Comparison of ENCODE assay signal across 17 mouse cellular contexts in the genomic region with DNA sequence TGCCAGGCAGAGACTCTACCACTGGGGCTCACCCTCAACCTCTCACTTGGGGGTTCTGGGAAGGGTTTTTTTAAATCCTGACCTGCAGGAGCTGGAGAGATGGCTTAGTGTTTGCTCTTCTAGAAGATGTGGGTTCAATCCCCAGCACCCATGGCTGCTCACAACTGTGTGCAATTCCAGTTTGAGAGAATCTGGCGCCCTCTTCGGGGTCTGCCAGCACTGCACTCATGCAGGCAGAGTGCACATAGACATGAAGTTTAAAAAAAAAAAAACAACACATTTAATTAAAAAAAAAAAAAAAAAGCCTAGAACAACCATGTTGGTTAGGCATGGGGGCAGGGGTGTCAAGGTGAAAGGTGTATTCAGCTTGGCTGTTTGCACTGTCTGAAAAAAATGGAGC. TPM values are rescaled to one million over a fixed set of nuclear protein-coding genes. Genes with fewer than 3 reads are reported as not detected.
DNase-seq lines count a peak whose midpoint lies in the region; ATAC-seq and TF ChIP-seq lines count a peak whose summit lies in the region.
"Had no signal": no experiment of that assay in that cellular context is flagged by ENCODE, and none has a peak within 500 bp of the region (broad histone marks: within the 10 kb centered on the region; RNA-seq: fewer than 3 reads in every experiment).

No protein-coding gene starts in this region.

- DNase-seq in hindbrain, postnatal 0 days (ENCODE audit: low spot score), result peak; percentile 25
- DNase-seq in hindbrain, embryonic 10.5 days (ENCODE audit: low spot score), result no peak
- peak; percentile 37 for DNase-seq in lung, postnatal 10 days
- no peak for DNase-seq in lung, postnatal 36 days
- peak; percentile 57 for DNase-seq in adipocyte (ENCODE audit: low spot score)
- no peak for DNase-seq in urinary bladder, postnatal 36 days (ENCODE audit: low spot score in 2 of 2)
- DNase-seq in right cerebral cortex, postnatal 10 days (ENCODE audit: low spot score in 2 of 2), result no peak
- DNase-seq: cerebellum, adult 2 months; gastrocnemius, postnatal 14 days; heart, postnatal 4 days; right cerebral cortex, postnatal 25 days; thymus, adult 2 months had no signal

- 93% methylated on average over 2 of the region's 2 CpGs for WGBS in hindbrain, postnatal 0 days
- 85% methylated on average over 2 of the region's 2 CpGs for WGBS in hindbrain, embryonic 10.5 days
- WGBS in macrophage (ENCODE audit: missing documents), result 94% methylated on average over 2 of the region's 2 CpGs

- no peak overlapping the region for H3K27ac ChIP-seq in hindbrain, postnatal 0 days
- no peak overlapping the region for H3K27ac ChIP-seq in hindbrain, embryonic 10.5 days
- H3K27ac ChIP-seq in macrophage, result 0 out of 2 replicates have a peak overlapping the region, but pooled peaks have one; percentile 76
- H3K27ac ChIP-seq: limb, embryonic 15.5 days; midbrain, embryonic 12.5 days had no signal

- peaks cover 4% of the 10 kb centered on the region; the same call in 1 of the 2 replicates for H3K4me1 ChIP-seq in hindbrain, postnatal 0 days (ENCODE audit: insufficient read depth, low read length)
- H3K4me1 ChIP-seq in hindbrain, embryonic 10.5 days (replicated peaks), result peaks cover 35% of the 10 kb centered on the region

- no peak overlapping the region for H3K4me2 ChIP-seq in hindbrain, postnatal 0 days (ENCODE audit: low read depth, low read length)
- H3K4me2 ChIP-seq: heart, embryonic 11.5 days; limb, embryonic 15.5 days; midbrain, embryonic 12.5 days had no signal

- peaks cover 34% of the 10 kb centered on the region for H3K36me3 ChIP-seq in hindbrain, postnatal 0 days (ENCODE audit: insufficient read depth, low read length)
- peaks cover 61% of the 10 kb centered on the region for H3K36me3 ChIP-seq in hindbrain, embryonic 10.5 days
- peaks cover 45% of the 10 kb centered on the region for H3K36me3 ChIP-seq in macrophage (ENCODE audit: inconsistent target)

- H3K4me3 ChIP-seq in hindbrain, postnatal 0 days (ENCODE audit: low read length), result no peak overlapping the region
- no peak overlapping the region for H3K4me3 ChIP-seq in hindbrain, embryonic 10.5 days
- no peak overlapping the region for H3K4me3 ChIP-seq in macrophage (ENCODE audit: inconsistent target)
- H3K4me3 ChIP-seq: limb, embryonic 15.5 days; midbrain, embryonic 12.5 days had no signal

- no peak overlapping the region for H3K9ac ChIP-seq in hindbrain, postnatal 0 days (replicated peaks; ENCODE audit: low read length)
- H3K9ac ChIP-seq: limb, embryonic 15.5 days; midbrain, embryonic 12.5 days had no signal

- H3K9me3 ChIP-seq in hindbrain, postnatal 0 days (ENCODE audit: low read length), result no peaks in the 10 kb centered on the region
- H3K9me3 ChIP-seq in hindbrain, embryonic 10.5 days, result no peaks in the 10 kb centered on the region
- H3K9me3 ChIP-seq: limb, embryonic 15.5 days; midbrain, embryonic 12.5 days had no signal

- no peak for ATAC-seq in hindbrain, postnatal 0 days
- ATAC-seq: forebrain, embryonic 16.5 days had no signal

- H3K79me2 ChIP-seq in macrophage (ENCODE audit: inconsistent target), result peaks cover 41% of the 10 kb centered on the region

- no peaks in the 10 kb centered on the region for H3K27me3 ChIP-seq in hindbrain, postnatal 0 days (ENCODE audit: insufficient read depth, low read length)
- H3K27me3 ChIP-seq in hindbrain, embryonic 10.5 days (ENCODE audit: insufficient read depth, poor library complexity, severe bottlenecking), result no peaks in the 10 kb centered on the region
- H3K27me3 ChIP-seq: limb, embryonic 15.5 days; midbrain, embryonic 12.5 days had no signal

- peak; percentile 24 for TF ChIP-seq CTCF in hindbrain, postnatal 0 days (IDR thresholded peaks at IDR 0.05; ENCODE audit: low read depth)

RNA-seq across cellular contexts. Expression of a gene that starts 2.6 kb away (rescaled TPM):
- 48.7 and 56.8 TPM in 2 replicates for total RNA-seq in hindbrain, postnatal 0 days (2014; rRNA removed)
- polyA plus RNA-seq in hindbrain, postnatal 0 days (2015; fragmentation: Nextera tagmentation; extraction: Ambion mirVana), result 53.8 and 56.6 TPM in 2 replicates
- polyA plus RNA-seq in hindbrain, embryonic 10.5 days (2016; fragmentation: Nextera tagmentation; extraction: Ambion mirVana), result 54.3 and 57.7 TPM in 2 replicates
- total RNA-seq in macrophage (2018; cell fraction: chromatin; rRNA removed), result 10 to 100 TPM in 24 of 26 experiments, 1 to 10 TPM in 2; 8.3 to 50.5 (median 27.0) TPM
- total RNA-seq in macrophage (2018; cell fraction: cytosol; rRNA removed), result 10 to 100 TPM; 46.2 to 87.2 (median 60.2) TPM
- total RNA-seq in macrophage (2018; cell fraction: nucleus; rRNA removed), result 10 to 100 TPM; 15.4 to 47.1 (median 25.6) TPM
- 50.0 to 80.3 TPM (median 65.4 TPM) in 3 replicates for polyA plus RNA-seq in macrophage (2018)

RNA-seq across cellular contexts. Expression of a gene that starts 2.8 kb away (rescaled TPM):
- 532 and 593 TPM in 2 replicates for total RNA-seq in hindbrain, postnatal 0 days (2014; rRNA removed)
- polyA plus RNA-seq in hindbrain, postnatal 0 days (2015; fragmentation: Nextera tagmentation; extraction: Ambion mirVana), result 343 and 360 TPM in 2 replicates
- 311 and 360 TPM in 2 replicates for polyA plus RNA-seq in hindbrain, embryonic 10.5 days (2016; fragmentation: Nextera tagmentation; extraction: Ambion mirVana)
- 100 to 1,000 TPM; 130 to 375 (median 241) TPM for total RNA-seq in macrophage (2018; cell fraction: chromatin; rRNA removed)
- 100 to 1,000 TPM; 162 to 236 (median 198) TPM for total RNA-seq in macrophage (2018; cell fraction: cytosol; rRNA removed)
- 100 to 1,000 TPM; 137 to 299 (median 210) TPM for total RNA-seq in macrophage (2018; cell fraction: nucleus; rRNA removed)
- 103 to 188 TPM (median 181 TPM) in 3 replicates for polyA plus RNA-seq in macrophage (2018)

RNA-seq across cellular contexts. Expression of a gene that starts 8.9 kb away (rescaled TPM):
- total RNA-seq in hindbrain, postnatal 0 days (2014; rRNA removed), result 15.6 and 16.7 TPM in 2 replicates
- polyA plus RNA-seq in hindbrain, postnatal 0 days (2015; fragmentation: Nextera tagmentation; extraction: Ambion mirVana), result 10.0 and 10.8 TPM in 2 replicates
- 20.5 and 22.4 TPM in 2 replicates for polyA plus RNA-seq in hindbrain, embryonic 10.5 days (2016; fragmentation: Nextera tagmentation; extraction: Ambion mirVana)
- 10 to 100 TPM in 25 of 26 experiments, 1 to 10 TPM in 1; 10.0 to 82.2 (median 37.5) TPM for total RNA-seq in macrophage (2018; cell fraction: chromatin; rRNA removed)
- 10 to 100 TPM in 24 of 26 experiments, 1 to 10 TPM in 2; 8.3 to 29.0 (median 18.3) TPM for total RNA-seq in macrophage (2018; cell fraction: cytosol; rRNA removed)
- total RNA-seq in macrophage (2018; cell fraction: nucleus; rRNA removed), result 10 to 100 TPM; 10.8 to 65.2 (median 25.1) TPM
- polyA plus RNA-seq in macrophage (2018), result 18.8 to 33.9 TPM (median 21.7 TPM) in 3 replicates

RNA-seq across cellular contexts. Expression of a gene that starts 19.7 kb away (rescaled TPM):
- total RNA-seq in hindbrain, postnatal 0 days (2014; rRNA removed), result 510 and 535 TPM in 2 replicates
- 717 and 784 TPM in 2 replicates for polyA plus RNA-seq in hindbrain, postnatal 0 days (2015; fragmentation: Nextera tagmentation; extraction: Ambion mirVana)
- polyA plus RNA-seq in hindbrain, embryonic 10.5 days (2016; fragmentation: Nextera tagmentation; extraction: Ambion mirVana), result 914 and 933 TPM in 2 replicates
- total RNA-seq in macrophage (2018; cell fraction: chromatin; rRNA removed), result 100 to 1,000 TPM in 1 of 26 experiments, 10 to 100 TPM in 25; 15.6 to 152 (median 42.1) TPM
- total RNA-seq in macrophage (2018; cell fraction: cytosol; rRNA removed), result 1,000 to 10,000 TPM in 13 of 26 experiments, 100 to 1,000 TPM in 13; 668 to 1,500 (median 1,029) TPM
- total RNA-seq in macrophage (2018; cell fraction: nucleus; rRNA removed), result 100 to 1,000 TPM in 21 of 26 experiments, 10 to 100 TPM in 5; 73.7 to 183 (median 129) TPM
- polyA plus RNA-seq in macrophage (2018), result 907 to 1,116 TPM (median 1,045 TPM) in 3 replicates

RNA-seq across cellular contexts. Expression of a gene that starts 23.8 kb away (rescaled TPM):
- 140 TPM in 2 replicates for total RNA-seq in hindbrain, postnatal 0 days (2014; rRNA removed)
- 188 and 190 TPM in 2 replicates for polyA plus RNA-seq in hindbrain, postnatal 0 days (2015; fragmentation: Nextera tagmentation; extraction: Ambion mirVana)
- 131 and 148 TPM in 2 replicates for polyA plus RNA-seq in hindbrain, embryonic 10.5 days (2016; fragmentation: Nextera tagmentation; extraction: Ambion mirVana)
- total RNA-seq in macrophage (2018; cell fraction: chromatin; rRNA removed), result 10 to 100 TPM in 18 of 26 experiments, 1 to 10 TPM in 8; 4.0 to 44.4 (median 19.7) TPM
- total RNA-seq in macrophage (2018; cell fraction: cytosol; rRNA removed), result 100 to 1,000 TPM in 7 of 26 experiments, 10 to 100 TPM in 19; 62.5 to 111 (median 90.4) TPM
- total RNA-seq in macrophage (2018; cell fraction: nucleus; rRNA removed), result 10 to 100 TPM in 25 of 26 experiments, 1 to 10 TPM in 1; 7.9 to 67.7 (median 32.9) TPM
- 37.3 to 87.0 TPM (median 75.4 TPM) in 3 replicates for polyA plus RNA-seq in macrophage (2018)

Comparison
In these comparisons a context has a peak if more than half of its experiments do, and no peak if none do; other contexts are left out.
1. DNase-seq: peak in hindbrain, postnatal 0 days (single experiment), lung, postnatal 10 days (single experiment) and adipocyte (single experiment); none in hindbrain, embryonic 10.5 days (single experiment), lung, postnatal 36 days (single experiment), urinary bladder, postnatal 36 days (0 of 2) and right cerebral cortex, postnatal 10 days (0 of 2).